Mouse (Mus musculus): ENCODE results near the gene Insyn1.

Gene Insyn1

DNA sequence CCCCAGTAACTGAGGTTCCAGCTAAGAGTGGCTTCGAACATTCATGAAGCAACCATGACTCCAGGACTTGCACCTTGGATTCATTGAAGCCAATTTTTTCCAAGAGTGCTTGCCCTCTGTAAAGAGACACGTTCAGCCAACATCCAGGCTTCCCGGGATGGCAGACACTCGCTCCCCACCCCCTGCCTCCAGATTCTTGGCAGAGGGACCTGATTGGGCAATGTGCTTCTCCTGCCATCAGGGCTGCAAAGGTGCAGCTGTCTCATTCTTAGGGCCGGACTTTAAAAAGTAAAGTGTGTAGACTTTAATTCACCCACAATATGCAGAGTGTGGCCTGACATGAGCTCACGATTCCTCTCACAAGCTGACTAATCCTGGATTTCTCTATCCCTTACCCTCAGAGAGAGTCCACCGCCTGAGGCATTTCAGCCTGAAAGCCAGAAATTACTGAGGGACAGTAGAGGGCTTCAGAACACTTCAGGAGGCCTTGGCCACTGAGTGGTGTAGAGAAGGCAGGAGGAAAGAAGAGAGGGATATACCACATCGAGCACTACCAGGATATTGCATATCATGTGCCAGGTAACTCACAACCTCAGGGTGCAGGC, 15.1 kb upstream of the Insyn1 start:
- DNase-seq (ENCODE audit: extremely low spot score, low spot score), result no peak

DNA sequence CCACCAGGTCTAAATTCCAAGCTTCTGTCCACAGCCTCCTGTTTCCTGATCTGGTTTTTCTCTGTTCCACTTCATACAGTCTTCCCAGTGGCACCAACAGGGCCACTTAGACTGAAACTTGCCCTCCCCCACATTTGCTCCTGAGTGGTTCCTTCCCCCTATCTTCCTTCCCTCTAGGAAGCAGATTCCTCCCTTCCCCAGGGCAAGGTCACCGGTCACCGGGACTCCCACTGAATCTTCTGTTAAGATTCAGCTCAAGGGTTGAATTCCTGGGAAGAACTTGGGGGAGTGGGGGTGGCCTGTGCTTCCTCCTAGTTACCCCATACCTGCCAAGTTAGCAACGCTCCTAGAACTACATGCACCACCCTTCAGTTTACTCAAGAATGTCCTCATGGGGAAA, 1.3 kb upstream of the Insyn1 start:
- no peak for DNase-seq (ENCODE audit: extremely low spot score, low spot score)

- DNase-seq (ENCODE audit: extremely low spot score, low spot score), result peak; percentile 46
These were observed 896 bp downstream of the Insyn1 start for GRCm38 (mm10) chr9:58489133-58489864.

DNA sequence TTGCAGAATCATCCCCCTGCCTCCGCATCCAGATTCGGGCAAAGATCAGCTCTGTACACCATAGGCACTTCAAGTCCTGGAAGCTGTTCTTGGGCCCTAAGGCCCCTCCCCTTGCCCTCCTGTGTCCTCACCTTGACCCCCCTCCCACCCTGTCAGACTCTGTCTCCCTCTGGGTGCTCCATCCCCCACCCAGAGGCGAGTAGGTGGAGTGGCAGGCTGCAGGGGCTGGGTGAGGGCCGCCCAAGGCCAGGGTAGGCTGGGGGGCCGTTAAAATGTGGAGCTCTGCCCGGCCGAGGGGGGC, 1.4 kb downstream of the Insyn1 start:
- DNase-seq (ENCODE audit: extremely low spot score, low spot score), result no peak

- no peak for DNase-seq (ENCODE audit: extremely low spot score, low spot score)
These were observed 2.0 kb downstream of the Insyn1 start for GRCm38 (mm10) chr9:58490391-58490790.

GRCm38 (mm10) chr9:58495035-58495434, 6.6 kb downstream of the Insyn1 start:
- DNase-seq (ENCODE audit: extremely low spot score, low spot score), result no peak

- no peak for DNase-seq (ENCODE audit: extremely low spot score, low spot score)
These were observed 8.2 kb downstream of the Insyn1 start for GRCm38 (mm10) chr9:58496470-58497182.

GRCm38 (mm10) chr9:58497942-58498341, 9.5 kb downstream of the Insyn1 start:
- DNase-seq (ENCODE audit: extremely low spot score, low spot score), result no peak

GRCm38 (mm10) chr9:58500946-58501345, 12.5 kb downstream of the Insyn1 start:
- DNase-seq (ENCODE audit: extremely low spot score, low spot score), result no peak

DNA sequence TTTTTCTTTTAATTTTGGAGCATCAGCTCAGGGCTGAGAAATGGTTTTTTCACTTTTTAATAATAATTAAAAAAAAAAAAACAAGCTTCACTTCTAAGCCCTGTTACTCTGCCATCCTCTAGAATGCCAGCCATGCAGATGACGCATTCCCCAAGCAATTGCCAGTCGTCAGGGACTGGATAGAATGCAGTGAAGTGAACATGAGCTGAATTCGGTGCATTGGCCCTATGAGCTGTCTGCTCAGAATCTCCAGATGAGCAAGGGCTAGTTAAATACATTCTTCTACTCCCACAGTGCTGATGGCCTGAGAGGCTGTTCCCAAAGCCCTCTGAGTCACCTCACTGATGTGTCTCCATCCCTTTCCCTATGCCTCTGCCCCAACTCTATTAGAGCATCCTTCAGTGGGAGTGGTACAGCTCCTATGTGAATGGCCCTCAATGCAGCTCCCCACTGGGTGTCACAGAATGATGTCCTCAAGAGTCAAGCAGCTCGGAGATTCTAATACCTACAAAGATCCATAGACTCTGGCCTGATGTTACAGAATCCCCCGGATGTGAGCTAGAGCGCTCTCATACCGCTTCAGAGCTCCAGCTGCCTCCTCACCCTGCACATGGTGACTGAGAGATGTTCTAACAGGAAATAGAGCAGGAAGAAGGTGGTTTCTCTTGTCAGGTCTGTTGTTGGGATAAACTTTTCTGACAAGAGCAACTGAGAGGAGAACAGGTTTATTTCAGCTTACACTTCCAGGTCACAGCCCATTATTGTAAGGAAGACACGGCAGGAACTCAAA, 19.0 kb downstream of the Insyn1 start:
- DNase-seq (ENCODE audit: extremely low spot score, low spot score), result no peak

DNA sequence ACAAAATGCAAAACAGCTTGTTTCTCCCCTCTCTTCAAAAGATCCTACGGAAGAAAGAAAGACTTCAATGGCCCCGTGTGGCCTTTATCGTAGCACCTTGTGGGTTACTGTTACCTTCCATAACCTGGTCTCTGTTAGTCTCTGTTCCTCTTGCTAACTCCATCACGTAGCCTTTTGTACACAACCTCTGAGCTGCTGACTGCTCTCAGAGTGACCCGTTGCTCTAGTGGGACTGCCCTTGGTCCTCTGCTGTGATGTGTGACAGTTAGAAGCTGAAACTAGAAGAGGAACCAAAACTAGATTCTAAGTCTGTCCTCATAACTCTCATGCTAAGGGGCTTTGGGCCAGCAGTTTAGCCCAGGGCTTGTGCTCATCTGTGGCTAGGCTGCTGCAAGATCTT, 22.0 kb downstream of the Insyn1 start:
- DNase-seq (ENCODE audit: extremely low spot score, low spot score), result no peak

DNA sequence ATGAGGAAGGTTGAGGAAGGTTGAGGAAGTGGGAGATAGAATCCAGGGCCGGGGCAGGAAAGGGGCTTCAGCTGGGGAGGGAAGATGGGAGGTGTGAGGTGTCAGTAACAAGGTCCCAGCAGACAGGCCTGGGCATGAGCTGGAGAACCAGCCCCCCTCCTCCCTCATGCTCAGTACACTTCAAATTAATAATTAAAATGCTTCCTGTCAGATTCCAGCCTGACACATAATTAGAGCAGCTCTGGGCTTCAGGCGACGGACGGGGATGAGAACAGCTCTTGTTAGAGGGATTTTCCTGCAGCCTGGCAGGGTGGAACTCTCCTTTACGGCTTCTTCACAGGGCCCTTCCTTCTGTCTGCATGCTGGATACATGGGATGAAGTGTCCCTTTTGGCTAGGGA, 25.3 kb downstream of the Insyn1 start:
- no peak for DNase-seq (ENCODE audit: extremely low spot score, low spot score)

DNA sequence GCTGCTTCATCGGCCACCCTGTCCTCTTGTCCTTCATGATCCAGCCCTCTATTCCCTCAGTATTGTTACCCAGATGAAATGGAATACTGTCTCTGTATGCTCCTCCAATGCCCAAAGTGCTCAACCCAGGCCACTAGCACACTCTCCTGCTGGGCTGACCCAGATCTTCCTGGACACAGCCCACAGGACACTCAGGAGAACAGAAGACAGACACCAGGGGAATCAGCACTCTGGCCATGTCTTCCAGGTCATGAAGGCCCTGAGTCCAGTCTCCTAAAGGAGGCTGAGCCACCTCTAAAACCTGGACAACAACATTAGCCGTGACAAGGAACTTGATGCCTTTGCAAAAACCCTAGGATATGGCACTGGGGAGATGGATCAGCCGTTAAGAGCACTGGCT, 28.1 kb downstream of the Insyn1 start:
- no peak for DNase-seq (ENCODE audit: extremely low spot score, low spot score)

GRCm38 (mm10) chr9:58517866-58518750, 29.7 kb downstream of the Insyn1 start:
- DNase-seq (ENCODE audit: extremely low spot score, low spot score), result no peak

DNA sequence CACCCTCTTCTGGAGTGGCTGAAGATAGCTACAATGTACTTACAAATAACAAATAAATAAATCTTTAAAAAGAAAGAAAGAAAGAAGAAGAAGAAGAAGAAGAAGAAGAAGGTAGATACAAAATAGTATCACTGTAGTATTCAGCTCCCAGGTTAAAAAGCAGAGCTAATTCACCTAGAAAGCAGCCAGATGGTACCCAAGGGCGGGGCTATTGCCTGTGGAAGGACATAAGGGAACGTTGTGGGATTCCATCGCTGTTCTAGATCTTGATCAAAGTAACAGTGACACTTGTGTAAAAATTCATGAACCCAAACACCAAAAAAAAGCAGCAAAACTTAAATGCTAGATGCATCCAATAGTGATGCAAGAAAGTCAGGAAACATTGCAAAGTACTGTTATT, 31.6 kb downstream of the Insyn1 start:
- no peak for DNase-seq (ENCODE audit: extremely low spot score, low spot score)

DNA sequence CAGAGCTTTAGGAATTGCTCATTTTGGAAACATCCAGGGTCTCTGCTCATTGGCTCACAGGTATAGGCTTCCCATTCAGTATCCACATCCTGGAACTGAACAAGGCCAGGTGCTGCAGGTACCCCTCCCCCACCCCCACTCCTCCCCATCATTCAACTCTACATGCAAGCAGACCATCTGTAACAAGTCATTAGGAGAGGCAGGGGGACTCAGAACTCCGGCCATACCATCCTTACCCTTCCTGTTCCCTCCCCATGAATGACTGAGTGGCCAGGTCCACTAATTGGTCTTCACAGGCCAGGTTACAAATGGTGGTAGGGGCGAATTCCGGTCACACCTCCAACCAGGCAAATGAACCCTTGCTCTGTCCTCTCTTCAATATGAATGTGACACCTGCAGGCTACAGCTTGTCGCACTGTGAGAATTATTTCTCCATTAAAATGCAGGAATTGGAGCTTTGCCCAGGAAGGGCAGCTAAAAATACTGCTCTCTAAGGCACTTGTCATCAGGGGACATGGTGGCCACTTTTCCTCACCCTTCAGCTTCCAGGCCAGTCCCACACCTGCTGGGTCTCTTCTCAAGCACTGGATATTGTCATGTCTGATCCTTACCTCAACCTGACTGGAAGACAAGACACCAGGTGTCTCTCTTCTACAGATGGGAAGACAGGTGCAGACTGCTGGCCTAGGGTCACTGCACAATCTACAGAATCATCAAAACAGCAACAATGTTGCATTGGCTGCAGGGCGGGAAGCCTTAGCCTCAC, 32.6 kb downstream of the Insyn1 start:
- DNase-seq (ENCODE audit: extremely low spot score, low spot score), result no peak

DNA sequence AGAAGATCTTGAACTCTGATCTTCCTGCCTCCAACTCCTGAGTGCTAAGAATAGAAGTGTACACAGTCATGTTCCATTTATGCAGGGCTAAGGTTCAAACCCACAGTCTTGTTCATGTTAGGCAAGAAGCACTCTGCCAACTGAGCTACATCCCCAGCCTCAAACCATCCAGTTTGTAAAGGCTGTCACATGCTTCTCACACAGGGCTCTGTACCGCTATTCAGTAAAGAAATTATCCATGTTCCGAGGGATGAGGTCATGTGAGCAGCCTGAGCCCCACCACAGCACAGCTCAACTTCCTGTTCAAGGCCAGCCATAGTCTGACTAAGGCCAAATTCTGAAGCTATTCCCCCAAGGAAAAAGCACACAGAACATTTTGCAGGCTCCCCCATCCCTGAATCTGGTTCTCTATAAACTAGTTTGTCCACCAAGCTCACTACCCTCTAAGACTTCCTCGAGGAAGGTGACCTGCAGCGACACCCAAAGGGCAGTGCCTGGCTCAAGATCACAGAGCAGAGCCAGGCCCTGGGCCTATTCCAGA, 33.5 kb downstream of the Insyn1 start:
- no peak for DNase-seq (ENCODE audit: extremely low spot score, low spot score)

DNA sequence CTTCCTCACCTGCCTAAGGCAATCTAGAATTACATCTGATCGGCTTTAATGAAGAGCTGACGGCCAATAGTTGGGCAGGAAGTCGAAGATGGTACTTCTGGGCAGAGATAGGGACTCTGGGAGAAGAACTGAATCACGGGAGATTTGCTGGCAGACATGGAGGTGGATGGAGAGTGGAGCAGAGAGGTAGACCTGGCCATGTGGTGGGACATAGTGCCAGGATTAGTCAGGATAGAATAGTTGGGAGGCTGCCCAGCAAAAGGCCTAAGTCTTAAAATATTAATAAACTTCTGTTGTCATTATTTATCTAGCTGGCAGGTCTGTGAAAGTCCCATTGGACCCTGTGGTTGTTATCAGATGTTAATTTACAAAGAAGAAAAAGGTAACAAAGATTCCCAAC, 36.7 kb downstream of the Insyn1 start:
- no peak for DNase-seq (ENCODE audit: extremely low spot score, low spot score)

DNA sequence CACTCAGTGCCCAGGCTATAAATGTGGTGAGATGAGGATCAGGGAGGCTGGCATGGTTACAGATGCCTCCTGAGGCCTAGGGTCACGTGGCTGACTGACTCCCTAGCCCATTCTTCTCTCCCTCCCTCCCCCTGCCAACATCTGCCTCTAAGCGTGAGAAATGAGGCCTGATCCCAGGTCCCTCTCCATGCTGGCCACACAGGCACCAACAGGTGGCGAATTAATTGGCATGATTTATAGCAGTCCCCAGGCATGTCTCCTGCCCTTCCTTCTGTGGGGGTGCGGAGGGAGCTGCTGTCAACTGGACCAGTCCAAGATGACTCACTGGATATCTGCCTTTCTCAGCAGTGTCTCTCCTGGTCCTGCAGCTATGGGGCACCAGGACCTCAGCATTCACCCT, 39.4 kb downstream of the Insyn1 start:
- no peak for DNase-seq (ENCODE audit: extremely low spot score, low spot score)

DNA sequence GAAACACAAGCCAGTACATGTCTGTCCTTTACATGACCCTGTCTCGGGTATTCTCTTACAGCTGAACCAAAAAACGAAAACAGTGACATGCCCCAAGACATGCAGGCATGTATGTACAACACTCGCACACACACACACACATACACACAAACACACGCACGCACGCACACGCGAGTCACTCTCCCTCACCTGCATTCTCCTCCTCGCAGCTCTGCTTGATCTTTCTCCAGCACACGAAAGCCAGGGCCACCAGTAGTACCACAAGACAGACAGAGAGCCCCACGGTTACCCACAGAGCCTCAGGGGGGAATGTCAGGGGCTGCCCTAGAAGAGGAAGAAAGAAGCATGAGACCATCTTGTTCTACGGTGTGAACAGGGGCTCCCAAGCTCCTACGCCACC, 42.0 kb downstream of the Insyn1 start:
- DNase-seq (ENCODE audit: extremely low spot score, low spot score), result no peak
